Comparison of ENCODE assay signal across 7 mouse cellular contexts in the genomic region with DNA sequence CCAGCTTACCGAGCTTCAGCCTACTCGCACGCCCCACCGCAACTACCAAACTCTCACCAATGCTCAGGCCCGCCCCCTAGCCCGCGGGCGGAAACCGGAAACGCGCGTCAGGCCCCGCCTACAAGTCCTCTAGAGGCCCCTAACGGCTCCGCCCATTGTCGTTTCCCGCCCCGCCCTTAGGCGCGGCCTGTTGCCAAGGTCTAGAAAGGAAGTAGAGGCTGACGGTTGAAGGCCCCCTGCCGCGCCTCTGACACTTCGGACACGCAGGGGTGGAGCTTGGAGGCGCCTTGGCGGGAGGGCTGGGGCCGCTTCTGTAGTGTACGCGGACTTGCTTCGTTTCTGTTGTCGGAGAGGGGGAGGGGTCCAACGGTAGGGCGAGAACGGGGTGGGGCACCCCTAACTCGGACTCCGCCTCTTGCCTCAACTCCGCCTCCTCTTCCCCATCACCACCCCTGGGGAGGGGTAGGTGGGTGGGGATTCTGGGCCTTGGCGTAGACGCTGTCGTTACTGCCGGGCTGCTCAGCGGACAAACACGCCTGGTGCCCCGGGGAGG. TPM values are rescaled to one million over a fixed set of nuclear protein-coding genes. Genes with fewer than 3 reads are reported as not detected.
DNase-seq lines count a peak whose midpoint lies in the region; ATAC-seq and TF ChIP-seq lines count a peak whose summit lies in the region.

Gene Bcap31, minus strand, starts transcription at position 67 of the 553 bp plus-strand sequence.
Gene Abcd1, plus strand, starts transcription at position 489 of the 553 bp plus-strand sequence.

- peak within 1 kb of the TSS; percentile 69 for H3K4me2 ChIP-seq in intestine, postnatal 0 days (replicated peaks; ENCODE audit: low read depth)
- H3K4me2 ChIP-seq in midbrain, embryonic 12.5 days (replicated peaks): peak within 1 kb of the TSS; percentile 66

- intact Hi-C loops in left cerebral cortex, postnatal 4 days (cut with DNase I): no loop called here

- no peaks in the 10 kb centered on the region for H3K9me3 ChIP-seq in intestine, postnatal 0 days (ENCODE audit: control insufficient read depth)
- no peaks in the 10 kb centered on the region for H3K9me3 ChIP-seq in midbrain, embryonic 12.5 days

- peaks cover 5% of the 10 kb centered on the region; the same call in 1 of the 2 replicates for H3K4me1 ChIP-seq in intestine, postnatal 0 days (replicated peaks; ENCODE audit: control insufficient read depth, insufficient read depth, low read length)
- peaks cover 26% of the 10 kb centered on the region for H3K4me1 ChIP-seq in midbrain, embryonic 12.5 days
- H3K4me1 ChIP-seq in small intestine, adult 2 months (ENCODE audit: control insufficient read depth, insufficient read depth, insufficient read length, low read length): peaks cover 11% of the 10 kb centered on the region

- H3K27me3 ChIP-seq in intestine, postnatal 0 days (replicated peaks; ENCODE audit: control insufficient read depth, insufficient read depth, low read length): no peaks in the 10 kb centered on the region
- no peaks in the 10 kb centered on the region; the same call in 1 of the 2 replicates for H3K27me3 ChIP-seq in midbrain, embryonic 12.5 days
- H3K27me3 ChIP-seq in small intestine, adult 2 months (ENCODE audit: control insufficient read depth, insufficient read depth, low read length): no peaks in the 10 kb centered on the region

- 22% methylated on average over 45 of the region's 45 CpGs for WGBS in intestine, postnatal 0 days
- 21% methylated on average over 40 of the region's 45 CpGs for WGBS in midbrain, embryonic 12.5 days
- WGBS in small intestine, adult 2 months: 16% methylated on average over 39 of the region's 45 CpGs

- peak within 1 kb of the TSS; percentile 73 for H3K27ac ChIP-seq in intestine, postnatal 0 days (ENCODE audit: low read depth, low read length)
- H3K27ac ChIP-seq in midbrain, embryonic 12.5 days (replicated peaks): peak within 1 kb of the TSS; percentile 79
- peak within 1 kb of the TSS; percentile 96 for H3K27ac ChIP-seq in small intestine, adult 2 months (ENCODE audit: insufficient read depth, low read depth, low read length)

- peak; percentile 18; the same call in 1 of the 2 replicates for TF ChIP-seq CTCF in intestine, postnatal 0 days (IDR thresholded peaks at IDR 0.05; ENCODE audit: low read depth)
- TF ChIP-seq CTCF in small intestine, adult 2 months (IDR thresholded peaks at IDR 0.05; ENCODE audit: extremely low read depth, insufficient read length, insufficient replicate concordance, low read depth, low read length): no peak

- DNase-seq in adrenal gland, adult 8-10 months: peak; percentile 91
- peak; percentile 93 for DNase-seq in embryo, embryonic 9.5 days (ENCODE audit: extremely low spot score)
- no peak for DNase-seq in gonadal fat pad, adult 2 months (ENCODE audit: low read depth)
- peak; percentile 95 for DNase-seq in left cerebral cortex, postnatal 4 days

- peaks cover 6% of the 10 kb centered on the region; the same call in 1 of the 2 replicates for H3K36me3 ChIP-seq in intestine, postnatal 0 days (ENCODE audit: control insufficient read depth, insufficient read depth)
- H3K36me3 ChIP-seq in midbrain, embryonic 12.5 days: 0 out of 2 replicates have a peak, but pooled peaks cover 11% of the 10 kb centered on the region
- H3K36me3 ChIP-seq in small intestine, adult 2 months (ENCODE audit: control insufficient read depth, insufficient read depth, low read length): peaks cover 9% of the 10 kb centered on the region

- peak within 1 kb of the TSS; percentile 58 for H3K9ac ChIP-seq in intestine, postnatal 0 days (ENCODE audit: low read depth, low read length)
- H3K9ac ChIP-seq in midbrain, embryonic 12.5 days (replicated peaks): peak within 1 kb of the TSS; percentile 51

- peak; percentile 95 for ATAC-seq in intestine, postnatal 0 days
- peak; percentile 92 for ATAC-seq in midbrain, embryonic 12.5 days (ENCODE audit: low FRiP score, low read depth)

- H3K4me3 ChIP-seq in intestine, postnatal 0 days (ENCODE audit: low read depth, low read length): peak within 1 kb of the TSS; percentile 52
- H3K4me3 ChIP-seq in midbrain, embryonic 12.5 days: peak within 1 kb of the TSS; percentile 52
- H3K4me3 ChIP-seq in small intestine, adult 2 months (ENCODE audit: low read depth, low read length): peak within 1 kb of the TSS; percentile 81

- TF ChIP-seq POLR2A in small intestine, adult 2 months (IDR thresholded peaks at IDR 0.05; ENCODE audit: low read depth, low read length): peak; percentile 76; the same call in 1 of the 2 replicates

RNA-seq across cellular contexts. Expression of gene Bcap31, which starts in this region (rescaled TPM):
- total RNA-seq in adrenal gland, adult 8-10 months (2022): 100 to 1,000 TPM; 212 to 320 (median 258) TPM
- 101 and 136 TPM in 2 replicates for polyA plus RNA-seq in gonadal fat pad, adult 2 months (2012; rRNA removed)
- polyA plus RNA-seq in intestine, postnatal 0 days (2015; fragmentation: Nextera tagmentation; extraction: Ambion mirVana): 380 and 382 TPM in 2 replicates
- total RNA-seq in left cerebral cortex, postnatal 4 days (2021): 10 to 100 TPM; 62.0 to 62.1 TPM
- polyA plus RNA-seq in midbrain, embryonic 12.5 days (2016; fragmentation: Nextera tagmentation; extraction: Ambion mirVana): 117 and 119 TPM in 2 replicates
- 19.0 and 33.3 TPM in 2 replicates for polyA plus RNA-seq in small intestine, adult 2 months (2012; rRNA removed)

RNA-seq across cellular contexts. Expression of gene Abcd1, which starts in this region (rescaled TPM):
- 10 to 100 TPM; 23.0 to 38.2 (median 29.4) TPM for total RNA-seq in adrenal gland, adult 8-10 months (2022)
- 20.6 and 21.6 TPM in 2 replicates for polyA plus RNA-seq in gonadal fat pad, adult 2 months (2012; rRNA removed)
- polyA plus RNA-seq in intestine, postnatal 0 days (2015; fragmentation: Nextera tagmentation; extraction: Ambion mirVana): 46.5 and 51.3 TPM in 2 replicates
- total RNA-seq in left cerebral cortex, postnatal 4 days (2021): 10 to 100 TPM; 16.8 to 16.9 TPM
- 10.2 and 13.7 TPM in 2 replicates for polyA plus RNA-seq in midbrain, embryonic 12.5 days (2016; fragmentation: Nextera tagmentation; extraction: Ambion mirVana)
- polyA plus RNA-seq in small intestine, adult 2 months (2012; rRNA removed): 49.3 and 99.9 TPM in 2 replicates
